Mouse (Mus musculus) neutrophil, adult 5-6 weeks (primary cell): ENCODE data around the gene Gtf3c5. TPM values are rescaled to one million over a fixed set of nuclear protein-coding genes. Genes with fewer than 3 reads are reported as not detected.
A peak's percentile ranks its signal among the peaks of the same experiment; 100 is the strongest.

ENCODE experiments used
- ATAC-seq: fragments of 151-379, 151-347 bp; 2 replicates; pipeline ENCODE4 v1.8.0; 2017; ENCODE audit warnings: mild to moderate bottlenecking, moderate TSS enrichment; ENCODE audit not compliant: insufficient number of reproducible peaks, poor library complexity, low FRiP score, severe bottlenecking; ENCODE audit errors: extremely low read depth
- total RNA-seq: library from RNA; stranded (forward); fragments of 200-1000 nt; gene quantifications from 2 replicates; pipeline ENCODE4 v1.2.3, GENCODE M21; 2017

Gtf3c5 gene
- total RNA-seq, 1 experiment from 2014 or later: 10.4 TPM

- no peak for ATAC-seq
These were observed 44.3 kb downstream of the Gtf3c5 start for GRCm38 (mm10) chr2:28539206-28539605.

GRCm38 (mm10) chr2:28538817-28539128, 44.8 kb downstream of the Gtf3c5 start:
- no peak for ATAC-seq

- ATAC-seq: peak; percentile 24; the same call in 1 of the 2 replicates
These were observed 45.3 kb downstream of the Gtf3c5 start for GRCm38 (mm10) chr2:28537995-28538816.

GRCm38 (mm10) chr2:28537634-28537920, 46.0 kb downstream of the Gtf3c5 start:
- no peak for ATAC-seq

DNA sequence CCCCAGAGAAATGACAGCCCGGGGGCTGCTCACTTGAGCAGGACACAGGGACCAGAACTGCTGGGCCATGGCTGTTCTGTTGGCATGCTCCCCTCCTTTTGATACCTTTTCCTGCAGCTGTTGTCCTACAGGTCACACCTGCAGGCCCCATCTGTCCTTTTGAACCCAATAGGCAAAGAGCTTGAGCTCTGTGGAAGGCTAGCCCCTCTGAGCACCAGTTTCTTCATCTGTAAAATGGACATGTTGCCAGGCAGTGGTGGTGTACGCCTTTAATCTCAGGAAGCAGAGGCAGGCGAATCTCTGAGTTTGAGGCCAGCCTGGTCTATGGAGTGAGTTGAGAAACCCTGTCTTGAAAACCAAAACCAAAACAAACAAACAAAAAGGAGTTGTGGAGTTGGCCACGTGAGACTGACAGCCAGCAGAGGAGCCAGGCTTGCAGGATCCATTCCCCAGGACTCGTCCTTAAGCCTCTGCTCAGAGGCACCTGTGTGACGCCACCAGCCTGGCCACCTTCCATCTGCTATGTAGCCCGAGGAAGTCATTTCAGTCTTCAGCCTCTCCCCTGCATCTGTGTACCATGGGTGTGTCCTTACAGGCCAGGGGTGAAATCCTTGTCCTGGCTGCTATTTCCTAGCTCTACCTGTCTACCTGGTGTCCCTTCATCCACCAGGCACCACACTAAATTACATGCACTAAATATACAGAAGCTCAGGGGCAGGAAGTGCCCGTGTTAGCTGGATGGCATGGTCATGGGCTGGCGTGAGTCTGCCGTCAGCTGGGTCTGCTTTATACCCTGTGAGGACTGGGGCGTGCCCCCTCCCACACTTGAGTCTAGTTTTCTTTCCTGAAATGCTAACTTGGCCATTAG, 46.6 kb downstream of the Gtf3c5 start:
- ATAC-seq: no peak

- no peak for ATAC-seq
These were observed 47.4 kb downstream of the Gtf3c5 start for GRCm38 (mm10) chr2:28536166-28536565.

- no peak for ATAC-seq
These were observed 47.9 kb downstream of the Gtf3c5 start for GRCm38 (mm10) chr2:28535650-28536049.

GRCm38 (mm10) chr2:28535263-28535540, 48.3 kb downstream of the Gtf3c5 start:
- ATAC-seq: no peak

GRCm38 (mm10) chr2:28534436-28535262, 48.9 kb downstream of the Gtf3c5 start:
- ATAC-seq: no peak

GRCm38 (mm10) chr2:28533901-28534435, 49.6 kb downstream of the Gtf3c5 start:
- ATAC-seq: no peak

DNA sequence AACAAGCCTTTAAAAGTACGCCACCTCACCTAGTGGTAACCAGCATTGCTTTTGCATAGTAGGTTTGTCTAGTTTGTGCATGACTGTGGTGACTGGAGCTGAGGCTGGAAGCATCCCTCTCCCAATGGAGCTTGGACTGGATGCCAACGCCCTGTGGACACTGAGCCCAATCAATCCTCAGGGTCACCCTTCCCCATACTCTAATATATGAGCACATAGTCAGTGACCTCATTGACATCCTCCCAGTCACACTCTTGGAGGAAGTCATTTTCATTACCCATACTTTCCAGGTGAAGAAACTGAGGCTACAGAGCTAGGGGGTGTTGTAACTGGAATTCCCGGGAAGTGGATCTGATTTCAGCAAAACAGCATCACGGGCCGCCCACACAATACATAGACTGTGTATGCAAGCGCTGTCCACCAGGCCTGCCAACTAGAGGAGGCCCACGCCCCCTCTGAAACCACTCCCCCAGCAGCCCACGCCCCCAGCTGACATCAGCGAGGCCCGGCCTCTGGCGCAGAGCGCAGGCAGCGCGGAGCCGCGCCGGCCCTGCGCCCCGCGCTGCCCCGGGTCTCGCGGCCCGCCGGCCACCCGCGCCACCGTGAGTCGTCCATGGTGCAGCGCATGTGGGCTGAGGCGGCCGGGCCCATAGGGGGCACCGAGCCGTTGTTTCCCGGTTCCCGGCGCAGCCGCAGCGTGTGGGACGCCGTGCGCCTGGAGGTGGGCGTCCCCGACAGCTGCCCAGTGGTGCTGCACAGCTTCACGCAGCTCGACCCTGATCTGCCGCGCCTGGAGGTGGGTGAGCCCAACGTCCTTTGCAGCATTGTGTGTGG, 50.4 kb downstream of the Gtf3c5 start:
- peak; percentile 86 for ATAC-seq

DNA sequence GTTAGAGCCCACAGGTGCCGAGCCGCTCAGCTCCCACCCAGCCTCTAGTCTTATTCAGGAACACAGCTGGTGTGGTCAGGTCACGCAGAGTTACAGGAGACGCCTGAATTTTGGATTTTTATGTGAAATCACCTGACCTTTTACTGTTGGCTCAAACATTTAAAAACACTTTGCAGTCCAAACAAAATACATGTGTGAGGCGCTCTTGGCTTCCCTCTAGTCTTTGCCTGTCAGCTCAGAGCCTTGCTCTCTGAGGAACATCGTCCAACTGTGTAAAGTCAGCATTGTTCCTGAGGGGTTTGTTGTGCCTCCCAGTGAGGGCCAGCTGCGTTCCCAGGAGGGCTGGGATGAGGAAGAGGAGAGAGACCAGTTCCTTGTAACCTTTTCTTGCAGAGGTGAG, 53.2 kb downstream of the Gtf3c5 start:
- no peak for ATAC-seq

- ATAC-seq: no peak
These were observed 53.7 kb downstream of the Gtf3c5 start for GRCm38 (mm10) chr2:28529856-28530255.

GRCm38 (mm10) chr2:28528354-28528730, 55.2 kb downstream of the Gtf3c5 start:
- no peak for ATAC-seq

DNA sequence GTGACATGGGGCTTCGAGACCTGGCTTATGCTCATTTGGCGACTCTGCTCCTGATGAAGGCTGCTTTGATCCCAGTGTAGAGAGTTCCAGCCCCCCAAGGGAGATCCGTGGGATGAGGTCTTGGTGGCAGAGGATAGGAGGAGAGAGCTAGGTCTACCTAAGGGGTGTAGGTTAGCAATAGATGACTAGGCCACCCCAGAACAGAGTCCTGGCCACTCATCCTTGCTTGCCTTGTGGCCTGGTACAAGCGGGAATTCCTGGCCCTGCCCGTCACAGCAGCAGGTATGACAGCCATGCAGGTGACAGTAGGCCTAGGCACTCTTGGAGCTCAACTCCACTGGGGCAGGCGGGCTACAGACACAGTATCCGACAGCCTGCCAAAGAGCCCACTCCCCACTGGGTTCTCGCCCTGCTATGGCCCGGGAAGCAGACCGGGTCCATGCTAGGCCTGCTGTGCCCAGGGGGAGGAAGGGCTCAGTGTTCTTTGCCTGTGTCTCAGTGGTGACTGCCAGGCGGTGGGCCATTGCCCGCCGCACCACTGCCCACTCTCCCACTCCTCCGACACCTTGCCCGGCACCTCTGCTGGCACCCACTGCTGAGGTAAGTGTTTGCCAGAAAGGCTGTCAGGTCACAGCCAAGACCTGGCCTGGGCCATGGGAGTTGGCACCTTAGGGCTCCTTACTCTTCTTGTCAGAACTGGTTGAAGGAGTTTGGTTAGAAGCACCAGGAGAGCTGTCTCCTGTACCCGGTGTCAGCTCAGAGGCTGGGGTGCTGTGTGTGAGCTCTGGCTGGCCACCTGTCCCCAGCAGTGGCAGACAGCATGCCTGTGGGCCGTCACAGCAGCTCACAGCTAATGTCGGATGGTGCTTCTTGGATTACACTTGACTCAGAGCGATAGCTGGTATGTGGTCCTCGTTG, 55.9 kb downstream of the Gtf3c5 start:
- ATAC-seq: no peak

DNA sequence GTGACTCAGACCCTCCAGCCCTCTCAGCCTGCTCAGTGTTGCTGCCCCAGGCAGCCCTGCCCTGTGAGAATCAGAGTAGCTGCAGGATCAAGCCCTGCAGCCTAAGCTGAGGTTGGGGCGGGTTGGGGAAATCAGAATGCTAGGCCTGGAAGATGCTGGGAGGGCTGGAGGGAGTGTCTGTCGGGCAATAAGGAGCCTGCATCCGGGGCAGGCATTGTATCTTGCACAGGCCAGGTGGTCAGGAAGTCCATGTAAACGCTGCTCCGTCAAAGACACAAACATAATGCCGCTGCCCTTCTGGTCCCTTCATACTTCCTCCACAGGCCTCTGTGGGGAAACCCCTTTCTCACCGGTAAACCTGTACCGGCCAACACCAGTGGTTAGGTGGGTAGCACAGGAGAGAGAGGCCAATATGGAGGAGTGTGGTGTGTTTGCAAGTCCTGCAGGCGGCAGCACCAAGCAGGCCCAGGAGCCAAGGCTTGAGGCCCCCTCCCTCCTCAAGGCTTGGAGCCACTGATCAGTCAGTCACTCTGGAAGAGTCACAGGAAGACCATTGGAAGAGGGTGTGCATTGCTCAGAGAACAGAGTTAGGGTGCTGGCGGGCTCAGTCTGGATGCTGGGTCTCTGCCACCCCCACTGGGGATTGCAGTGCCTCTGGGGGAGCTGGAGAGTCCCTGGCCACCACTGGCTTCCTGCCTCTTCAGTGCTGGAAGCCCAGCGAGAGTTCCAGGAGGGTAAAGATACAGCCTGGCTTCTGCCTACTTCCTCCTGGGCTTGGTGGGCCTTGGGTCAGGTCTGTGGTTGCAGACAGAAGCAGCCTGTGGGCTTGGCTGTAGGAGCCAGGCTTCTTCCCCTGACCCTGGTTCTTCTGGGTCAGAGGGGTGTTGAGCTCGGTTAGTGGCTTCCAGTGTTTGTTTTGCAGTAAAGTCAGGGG, 57.3 kb downstream of the Gtf3c5 start:
- ATAC-seq: peak; percentile 78
